Mouse (Mus musculus) brain, embryonic 14.5 days (tissue): ENCODE results near the gene 4930469K13Rik. TPM values are rescaled to one million over a fixed set of nuclear protein-coding genes. Genes with fewer than 3 reads are reported as not detected.
A peak's percentile ranks its signal among the peaks of the same experiment; 100 is the strongest.

Experiments used
- DNase-seq: peaks from one replicate; pipeline ENCODE4 v3.0.0-alpha.2; 2011; ENCODE audit warnings: low read depth
- CTCF ChIP-seq: fragments of 200-500 bp; IDR thresholded peaks from 2 replicates; pipeline ENCODE4 v1.5.1; 2012; ENCODE audit warnings: inconsistent platforms, mild to moderate bottlenecking, moderate library complexity, borderline replicate concordance; ENCODE audit not compliant: insufficient read depth, insufficient read length; ENCODE audit errors: extremely low read depth
- POLR2A ChIP-seq: fragments of 200-500 bp; IDR thresholded peaks from 2 replicates; pipeline ENCODE4 v1.6.1; 2012; ENCODE audit warnings: mild to moderate bottlenecking, inconsistent platforms, borderline replicate concordance; ENCODE audit not compliant: poor library complexity, insufficient read depth, insufficient read length, severe bottlenecking; ENCODE audit errors: extremely low read depth
- polyA plus RNA-seq: library from polyadenylated mRNA; depleted of rRNA; stranded (reverse); fragments of >200 nt; gene quantifications from 2 replicates; pipeline ENCODE4 v1.2.3, GENCODE M21; 2012

Gene 4930469K13Rik
- polyA plus RNA-seq, 1 experiment: 0.26 TPM

- TF ChIP-seq CTCF: no peak
- TF ChIP-seq POLR2A: no peak
Measured at GRCm38 (mm10) chr11:33967708-33968107, 130.6 kb downstream of the 4930469K13Rik start.

GRCm38 (mm10) chr11:33965380-33965779 is 133.0 kb downstream of the 4930469K13Rik start:
- TF ChIP-seq POLR2A (no peak), CTCF (no peak)
- no peak for DNase-seq

More at GRCm38 (mm10) chr11:33967708-33968107, 130.6 kb downstream of the 4930469K13Rik start:
- DNase-seq: no peak

- DNase-seq: peak; percentile 39
- TF ChIP-seq POLR2A (no peak), CTCF (no peak)
Measured at GRCm38 (mm10) chr11:33962688-33963407, 135.5 kb downstream of the 4930469K13Rik start, which contains the start of gene Kcnmb1. Kcnmb1 (plus strand) TSS chr11:33963013.

GRCm38 (mm10) chr11:33962178-33962577 is 136.2 kb downstream of the 4930469K13Rik start:
- DNase-seq: no peak
- TF ChIP-seq CTCF: no peak
- TF ChIP-seq POLR2A: no peak

GRCm38 (mm10) chr11:33958713-33959112 is 139.6 kb downstream of the 4930469K13Rik start:
- TF ChIP-seq POLR2A (no peak), CTCF (peak; percentile 28; the same call in 1 of the 2 replicates)
- peak; percentile 22 for DNase-seq

- no peak for DNase-seq
- TF ChIP-seq CTCF: no peak
- TF ChIP-seq POLR2A: no peak
Measured at GRCm38 (mm10) chr11:33957595-33957994, 140.8 kb downstream of the 4930469K13Rik start.

- TF ChIP-seq CTCF (no peak), POLR2A (no peak)
- DNase-seq: no peak
Measured at GRCm38 (mm10) chr11:33956623-33957022, 141.7 kb downstream of the 4930469K13Rik start.

- DNase-seq: no peak
- TF ChIP-seq POLR2A: no peak
- no peak for TF ChIP-seq CTCF
Measured at GRCm38 (mm10) chr11:33955982-33956381, 142.4 kb downstream of the 4930469K13Rik start.

- no peak for DNase-seq
- TF ChIP-seq CTCF: no peak
- TF ChIP-seq POLR2A: no peak
Measured at GRCm38 (mm10) chr11:33951684-33952625, 146.4 kb downstream of the 4930469K13Rik start.

GRCm38 (mm10) chr11:33951155-33951554 is 147.2 kb downstream of the 4930469K13Rik start:
- TF ChIP-seq CTCF (no peak), POLR2A (no peak)

GRCm38 (mm10) chr11:33946501-33946900 is 151.9 kb downstream of the 4930469K13Rik start:
- TF ChIP-seq POLR2A: no peak
- DNase-seq: no peak

More at GRCm38 (mm10) chr11:33951155-33951554, 147.2 kb downstream of the 4930469K13Rik start:
- peak; percentile 57 for DNase-seq

GRCm38 (mm10) chr11:33944786-33945328 is 153.5 kb downstream of the 4930469K13Rik start:
- no peak for DNase-seq
- TF ChIP-seq POLR2A (no peak), CTCF (no peak)
